Mouse (Mus musculus) neural tube, embryonic 15.5 days (tissue): ENCODE data around the gene Lefty1. TPM values are rescaled to one million over a fixed set of nuclear protein-coding genes. Genes with fewer than 3 reads are reported as not detected.

Source experiments
- polyA plus RNA-seq: library from polyadenylated mRNA; unstranded; fragments of >200 nt; fragmentation: Nextera tagmentation; extraction: Ambion mirVana; gene quantifications from 2 replicates; pipeline ENCODE4 v1.2.1, GENCODE M21; 2015

The Lefty1 gene
- polyA plus RNA-seq, 1 experiment from 2014 or later = 0.22 TPM

Other genes with a start within 250 kb of the Lefty1 start
- 0.08 TPM in 1 of 2 replicates, not detected in the other for gene Mixl1, start 238.0 kb upstream of the Lefty1 start, polyA plus RNA-seq
- gene Acbd3, start 209.0 kb upstream of the Lefty1 start, polyA plus RNA-seq = 23.5 and 24.4 TPM in 2 replicates
- gene H3f3a, start 121.1 kb upstream of the Lefty1 start, polyA plus RNA-seq = 2,562 and 2,745 TPM in 2 replicates
- 28.0 and 30.8 TPM in 2 replicates for gene Sde2, start 83.9 kb upstream of the Lefty1 start, polyA plus RNA-seq
- gene Lefty2, start 41.9 kb upstream of the Lefty1 start, polyA plus RNA-seq = 1.9 and 3.0 TPM in 2 replicates
- gene Pycr2, start 30.7 kb upstream of the Lefty1 start, polyA plus RNA-seq = 73.7 and 80.6 TPM in 2 replicates
- 2.5 and 5.4 TPM in 2 replicates for gene Tmem63a, start 7.3 kb downstream of the Lefty1 start, polyA plus RNA-seq
- 7.4 and 7.6 TPM in 2 replicates for gene Ephx1, start 85.9 kb downstream of the Lefty1 start, polyA plus RNA-seq
- 0.10 and 0.13 TPM in 2 replicates for gene 9130409I23Rik, start 116.2 kb downstream of the Lefty1 start, polyA plus RNA-seq
- 38.4 and 45.3 TPM in 2 replicates for gene Nvl, start 209.2 kb downstream of the Lefty1 start, polyA plus RNA-seq
- 52.7 and 66.7 TPM in 2 replicates for gene Cnih4, start 209.7 kb downstream of the Lefty1 start, polyA plus RNA-seq